Mouse (Mus musculus) lung, adult 2 months (tissue): ENCODE results near the gene Olfr222. TPM values are rescaled to one million over a fixed set of nuclear protein-coding genes. Genes with fewer than 3 reads are reported as not detected.

Experiments
- DNase-seq: peaks from one replicate; pipeline ENCODE4 v3.0.0; 2022
- H3K4me1 ChIP-seq: fragments of 200-500 bp; 2 replicates; pipeline ENCODE4 v1.6.1; 2011; ENCODE audit warnings: low read length; ENCODE audit not compliant: control insufficient read depth, insufficient read depth
- H3K4me3 ChIP-seq: fragments of 200-500 bp; replicated peaks from 2 replicates; pipeline ENCODE3; 2011; ENCODE audit warnings: low read depth, mild to moderate bottlenecking, control low read depth, low read length; ENCODE audit errors: extremely low read depth
- CTCF ChIP-seq: fragments of 200-500 bp; IDR thresholded peaks from 2 replicates; pipeline ENCODE4 v1.5.1; 2011; ENCODE audit warnings: mild to moderate bottlenecking, low read length, control low read depth; ENCODE audit not compliant: insufficient read depth
- POLR2A ChIP-seq: fragments of 200-500 bp; IDR thresholded peaks from 2 replicates; pipeline ENCODE4 v1.6.1; 2011; ENCODE audit warnings: low read depth, mild to moderate bottlenecking, control low read depth, low read length, borderline replicate concordance; ENCODE audit errors: extremely low read depth
- WGBS: fragments of 180-500 bp; shearing (Covaris S2); methylation state at CpG from one replicate; pipeline ENCODE4 v1.1.7; 2018; 5-methylcytosine and 5-hydroxymethylcytosine counted together
- polyA plus RNA-seq: library from polyadenylated mRNA; depleted of rRNA; stranded (reverse); fragments of >200 nt; gene quantifications from 2 replicates; pipeline ENCODE4 v1.2.3, GENCODE M21; 2012

Olfr222 gene
- polyA plus RNA-seq, 1 experiment: not detected

DNA sequence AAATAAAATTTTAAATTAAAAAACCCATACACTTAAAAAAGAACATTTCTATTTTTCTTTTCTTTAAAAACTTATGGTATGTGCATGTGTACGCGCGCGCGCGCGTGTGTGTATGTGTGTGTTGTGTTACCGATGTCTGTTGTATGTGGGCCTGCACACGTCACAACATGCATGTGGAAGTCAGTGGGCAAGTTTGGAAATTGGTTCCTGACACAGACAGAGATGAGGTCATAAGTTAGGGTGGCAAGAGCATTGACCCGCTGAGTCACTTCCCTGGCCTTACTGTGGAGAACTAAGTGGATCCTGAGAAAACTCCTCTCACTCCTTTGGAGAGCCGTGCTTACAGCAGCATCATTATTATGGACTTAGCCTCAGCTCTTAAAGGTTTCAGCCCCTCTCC, 21.9 kb downstream of the Olfr222 start:
- TF ChIP-seq POLR2A (no peak), CTCF (no peak)
- Histone ChIP-seq H3K4me3 (no peak overlapping the region), H3K4me1 (no peaks in the 10 kb centered on the region)
- WGBS: 95% methylated on average over 11 of the region's 11 CpGs
- DNase-seq: no peak

- no peak for TF ChIP-seq POLR2A
- TF ChIP-seq CTCF: no peak
- WGBS: 74% methylated on average over 9 of the region's 9 CpGs
- Histone ChIP-seq H3K4me1 (no peaks in the 10 kb centered on the region), H3K4me3 (peak overlapping the region; percentile 12)
- DNase-seq: no peak
Observed at GRCm38 (mm10) chr11:59544005-59544404, 32.0 kb downstream of the Olfr222 start.

- TF ChIP-seq POLR2A (no peak), CTCF (no peak)
- 69% methylated on average over 3 of the region's 3 CpGs for WGBS
- DNase-seq: no peak
- Histone ChIP-seq H3K4me1 (no peaks in the 10 kb centered on the region), H3K4me3 (no peak overlapping the region)
Observed at GRCm38 (mm10) chr11:59543376-59543775, 32.7 kb downstream of the Olfr222 start.

DNA sequence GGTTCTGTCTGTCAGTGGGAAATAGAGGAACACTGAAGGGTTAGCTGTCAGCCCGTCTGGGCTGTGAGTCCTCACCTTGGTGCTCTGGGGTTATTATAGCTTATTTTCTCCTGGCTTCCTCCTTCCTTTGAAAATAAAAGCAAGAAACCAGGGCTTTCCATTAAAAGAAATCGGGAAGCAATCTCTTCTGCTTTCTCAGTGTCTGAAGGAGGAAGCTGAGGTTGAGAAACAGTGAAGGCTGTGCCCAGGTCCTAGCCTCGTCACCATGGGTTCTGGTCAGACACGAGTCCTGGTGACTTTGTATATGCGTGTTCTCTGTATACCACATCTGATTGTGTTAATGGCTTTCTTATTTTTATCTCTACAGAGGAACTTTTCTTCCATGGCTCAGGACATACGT, 33.6 kb downstream of the Olfr222 start:
- no peak for DNase-seq

GRCm38 (mm10) chr11:59541324-59541723, 34.7 kb downstream of the Olfr222 start, which contains the start of gene Nlrp3:
Gene Nlrp3, plus strand, starts transcription at chr11:59541568.
- TF ChIP-seq POLR2A (no peak), CTCF (no peak)
- Histone ChIP-seq H3K4me3 (peak within 1 kb of the TSS; percentile 20), H3K4me1 (no peaks in the 10 kb centered on the region)
- no peak for DNase-seq
- WGBS: 28% methylated on average over 3 of the region's 3 CpGs

More for the DNA sequence above, 33.6 kb downstream of the Olfr222 start:
- Histone ChIP-seq H3K4me3 (no peak overlapping the region), H3K4me1 (no peaks in the 10 kb centered on the region)
- WGBS: 65% methylated on average over 6 of the region's 6 CpGs
- TF ChIP-seq CTCF: no peak
- TF ChIP-seq POLR2A: no peak

- H3K4me1 ChIP-seq: no peaks in the 10 kb centered on the region
- no peak for DNase-seq
- WGBS: 57% methylated on average over 3 of the region's 3 CpGs
- H3K4me3 ChIP-seq: no peak overlapping the region
- TF ChIP-seq CTCF (no peak), POLR2A (no peak)
Observed at GRCm38 (mm10) chr11:59540123-59540522, 35.9 kb downstream of the Olfr222 start.

GRCm38 (mm10) chr11:59538387-59538786, 37.6 kb downstream of the Olfr222 start:
- Histone ChIP-seq H3K4me1 (no peaks in the 10 kb centered on the region), H3K4me3 (no peak overlapping the region)
- 21% methylated on average over 11 of the region's 11 CpGs for WGBS
- DNase-seq: peak; percentile 67
- TF ChIP-seq CTCF: no peak

GRCm38 (mm10) chr11:59537218-59538130, 38.6 kb downstream of the Olfr222 start:
- H3K4me3 ChIP-seq: no peak overlapping the region
- no peaks in the 10 kb centered on the region for H3K4me1 ChIP-seq
- peak; percentile 33 for DNase-seq
- WGBS: 65% methylated on average over 16 of the region's 16 CpGs
- TF ChIP-seq CTCF: peak; percentile 49; the same call in 1 of the 2 replicates
- TF ChIP-seq POLR2A: no peak

DNA sequence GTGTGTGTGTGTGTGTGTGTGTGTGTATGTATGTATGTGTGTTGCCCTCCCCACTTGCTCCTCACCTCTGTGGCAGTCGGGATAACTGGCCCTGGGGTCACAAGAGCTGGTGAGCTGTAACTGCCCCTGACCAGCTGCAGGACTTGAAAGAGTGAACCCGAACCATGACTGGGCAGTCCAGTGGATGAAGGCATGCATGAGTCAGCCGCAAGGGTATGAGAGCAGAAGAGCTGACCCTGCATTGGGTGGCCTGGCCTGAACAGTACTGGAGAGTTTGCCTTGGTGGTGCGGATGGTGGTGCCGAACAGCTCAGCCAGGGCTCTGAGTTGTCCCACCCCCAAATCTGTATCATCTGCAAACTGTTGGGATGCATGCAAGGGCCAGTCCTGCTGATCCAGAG, 44.5 kb downstream of the Olfr222 start:
- TF ChIP-seq POLR2A: no peak
- no peak for TF ChIP-seq CTCF
- Histone ChIP-seq H3K4me3 (no peak overlapping the region), H3K4me1 (no peaks in the 10 kb centered on the region)
- no peak for DNase-seq
- WGBS: 74% methylated on average over 5 of the region's 5 CpGs

GRCm38 (mm10) chr11:59530870-59531535, 45.0 kb downstream of the Olfr222 start:
- no peak overlapping the region for H3K4me3 ChIP-seq
- TF ChIP-seq CTCF: no peak
- TF ChIP-seq POLR2A: no peak
- 66% methylated on average over 6 of the region's 6 CpGs for WGBS
- no peak for DNase-seq
- no peaks in the 10 kb centered on the region for H3K4me1 ChIP-seq
